Mouse (Mus musculus): ENCODE results near the gene Enpp5. TPM values are rescaled to one million over a fixed set of nuclear protein-coding genes. Genes with fewer than 3 reads are reported as not detected.

The Enpp5 gene
- total and polyA plus RNA-seq, 3 experiments: not detected

- Histone ChIP-seq H3K4me3 (replicated peaks in 1 of 3; ENCODE audit: low read depth in 2 of 3, low read length in 2 of 3, poor library complexity in 1 of 3) (no peak overlapping the region), H3K4me1 (ENCODE audit: control insufficient read depth in 1 of 2, insufficient read depth in 2 of 2) (peaks cover 0 to 3% of the 10 kb centered on the region in 2 experiments; a peak in 2 of 4 replicates), H3K27me3 (replicated peaks) (peaks cover 90% of the 10 kb centered on the region), H3K9me3 (replicated peaks; ENCODE audit: low read length) (no peaks in the 10 kb centered on the region), H3K36me3 (replicated peaks in 1 of 2; ENCODE audit: control insufficient read depth in 1 of 2, insufficient read depth in 1 of 2, low read length in 1 of 2) (no peaks in the 10 kb centered on the region), H3K9ac (ENCODE audit: insufficient read depth, low read depth) (no peak overlapping the region), H3K27ac (ENCODE audit: insufficient read depth, low read depth) (no peak overlapping the region), H3K4me2 (ENCODE audit: insufficient read depth, low read depth, poor library complexity, severe bottlenecking) (no peak overlapping the region; the same call in 1 of the 2 replicates), H3K79me2 (replicated peaks; ENCODE audit: control insufficient read depth, extremely low read depth, insufficient read depth, poor library complexity, severe bottlenecking) (no peaks in the 10 kb centered on the region)
- DNase-seq (ENCODE audit: extremely low read depth): no peak
- in situ Hi-C loops (cut with MboI; ENCODE audit: low pct_ligation_motif_present, low pct_unique_long_range_greater_than_20kb, low sequenced_read_pairs): no loop called here
- no peak for TF ChIP-seq MAFK (IDR thresholded peaks at IDR 0.05; ENCODE audit: insufficient replicate concordance, low read length)
- no peak for TF ChIP-seq SMC3 (IDR thresholded peaks at IDR 0.05; ENCODE audit: low read depth, low read length)
- no peak for TF ChIP-seq SIN3A (IDR thresholded peaks at IDR 0.05; ENCODE audit: low read length)
- TF ChIP-seq MXI1 (IDR thresholded peaks at IDR 0.05; ENCODE audit: low read depth, low read length): no peak
- no peak for TF ChIP-seq NELFE (IDR thresholded peaks at IDR 0.05; ENCODE audit: low read depth, low read length)
- no peak for TF ChIP-seq JUN (IDR thresholded peaks at IDR 0.05; ENCODE audit: insufficient read depth, low read depth, low read length)
- no peak for TF ChIP-seq UBTF (IDR thresholded peaks at IDR 0.05; ENCODE audit: low read depth, low read length)
- no peak for TF ChIP-seq MEF2A (IDR thresholded peaks at IDR 0.05; ENCODE audit: borderline replicate concordance, low read depth, low read length)
- TF ChIP-seq PAX5 (IDR thresholded peaks at IDR 0.05; ENCODE audit: low read length): no peak
- TF ChIP-seq USF1 (IDR thresholded peaks at IDR 0.05; ENCODE audit: low read depth, low read length): no peak
- no peak for TF ChIP-seq HCFC1 (IDR thresholded peaks at IDR 0.05; ENCODE audit: low read depth, low read length)
- no peak for TF ChIP-seq RAD21 (IDR thresholded peaks at IDR 0.05; ENCODE audit: low read depth, low read length)
- no peak for TF ChIP-seq CHD1 (IDR thresholded peaks at IDR 0.05; ENCODE audit: low read depth, low read length)
- TF ChIP-seq NRF1 (IDR thresholded peaks at IDR 0.05; ENCODE audit: low read depth, low read length): no peak
- TF ChIP-seq MAX (IDR thresholded peaks at IDR 0.05; ENCODE audit: low read length): no peak
- no peak for TF ChIP-seq TBP (conservative IDR thresholded peaks at IDR 0.05; ENCODE audit: low read depth, low read length)
- dilution Hi-C loops (cut with MboI; ENCODE audit: extremely low pct_ligation_motif_present, extremely low pct_unique_long_range_greater_than_20kb, low sequenced_read_pairs): no loop called here
These were observed 22.3 kb downstream of the Enpp5 start for GRCm38 (mm10) chr17:44100906-44101305.

- no peak for DNase-seq (ENCODE audit: extremely low read depth)
- no peaks in the 10 kb centered on the region for H3K79me2 ChIP-seq (replicated peaks; ENCODE audit: control insufficient read depth, extremely low read depth, insufficient read depth, poor library complexity, severe bottlenecking)
- peaks cover 0 to 3% of the 10 kb centered on the region in 2 experiments; a peak in 2 of 4 replicates for H3K4me1 ChIP-seq (ENCODE audit: control insufficient read depth in 1 of 2, insufficient read depth in 2 of 2)
- H3K4me3 ChIP-seq (replicated peaks in 1 of 3; ENCODE audit: low read depth in 2 of 3, low read length in 2 of 3, poor library complexity in 1 of 3): no peak overlapping the region
- TF ChIP-seq KAT2A (IDR thresholded peaks at IDR 0.05; ENCODE audit: insufficient replicate concordance, low read length) (no peak), MAZ (IDR thresholded peaks at IDR 0.05; ENCODE audit: low read depth, low read length) (no peak), JUN (IDR thresholded peaks at IDR 0.05; ENCODE audit: insufficient read depth, low read depth, low read length) (no peak), POLR2AphosphoS2 (IDR thresholded peaks at IDR 0.05; ENCODE audit: low read depth, low read length) (no peak), CTCF (conservative IDR thresholded peaks at IDR 0.05 in 1 of 2, IDR thresholded peaks at IDR 0.05 in 1 of 2; ENCODE audit: low read depth in 2 of 2, low read length in 2 of 2) (no peak), ZKSCAN1 (IDR thresholded peaks at IDR 0.05; ENCODE audit: borderline replicate concordance, low read depth, low read length) (no peak), POLR2A (IDR thresholded peaks at IDR 0.05; ENCODE audit: low read depth, low read length) (no peak), GABPA (IDR thresholded peaks at IDR 0.05; ENCODE audit: insufficient replicate concordance, low read depth, low read length) (no peak), CHD2 (IDR thresholded peaks at IDR 0.05; ENCODE audit: low read length) (no peak), UBTF (IDR thresholded peaks at IDR 0.05; ENCODE audit: low read depth, low read length) (no peak), NRF1 (IDR thresholded peaks at IDR 0.05; ENCODE audit: low read depth, low read length) (no peak)
- H3K36me3 ChIP-seq (replicated peaks in 1 of 2; ENCODE audit: control insufficient read depth in 1 of 2, insufficient read depth in 1 of 2, low read length in 1 of 2): no peaks in the 10 kb centered on the region
- H3K9me3 ChIP-seq (replicated peaks; ENCODE audit: low read length): no peaks in the 10 kb centered on the region
- in situ Hi-C loops (cut with MboI; ENCODE audit: low pct_ligation_motif_present, low pct_unique_long_range_greater_than_20kb, low sequenced_read_pairs) (no loop called here), dilution Hi-C loops (cut with MboI; ENCODE audit: extremely low pct_ligation_motif_present, extremely low pct_unique_long_range_greater_than_20kb, low sequenced_read_pairs) (no loop called here)
- no peak overlapping the region for H3K4me2 ChIP-seq (ENCODE audit: insufficient read depth, low read depth, poor library complexity, severe bottlenecking)
- H3K27ac ChIP-seq (ENCODE audit: insufficient read depth, low read depth): no peak overlapping the region
- no peak overlapping the region for H3K9ac ChIP-seq (ENCODE audit: insufficient read depth, low read depth)
- peaks cover 94% of the 10 kb centered on the region for H3K27me3 ChIP-seq (replicated peaks)
These were observed 23.3 kb downstream of the Enpp5 start for GRCm38 (mm10) chr17:44101961-44102360.
